Mouse (Mus musculus) heart, adult 18-20 months (tissue): ENCODE measurements around the gene Ociad2. TPM values are rescaled to one million over a fixed set of nuclear protein-coding genes. Genes with fewer than 3 reads are reported as not detected.
"Not testable (repeated sequence)": the region's sequence is repeated elsewhere in the genome, so short reads cannot be mapped to it uniquely, and the experiment has no call there.

Source experiments
- DNase-seq, 2 experiments: peaks; one replicate each; pipeline ENCODE4 v3.0.0; 2021 to 2022; ENCODE audit warnings: mixed read lengths in 1 of 2
- total RNA-seq, 2 experiments: library from RNA; stranded (reverse); gene quantifications; 2 replicates each; pipeline ENCODE4 v1.2.3; 2021

Gene Ociad2
- total RNA-seq, 2 experiments from 2014 or later, result 12.9 to 13.5 TPM

GRCm38 (mm10) chr5:73353978-73354377 is 13.2 kb upstream of the Ociad2 start:
- DNase-seq, result no peak

GRCm38 (mm10) chr5:73353519-73353918 is 12.7 kb upstream of the Ociad2 start:
- DNase-seq, result no peak

DNA sequence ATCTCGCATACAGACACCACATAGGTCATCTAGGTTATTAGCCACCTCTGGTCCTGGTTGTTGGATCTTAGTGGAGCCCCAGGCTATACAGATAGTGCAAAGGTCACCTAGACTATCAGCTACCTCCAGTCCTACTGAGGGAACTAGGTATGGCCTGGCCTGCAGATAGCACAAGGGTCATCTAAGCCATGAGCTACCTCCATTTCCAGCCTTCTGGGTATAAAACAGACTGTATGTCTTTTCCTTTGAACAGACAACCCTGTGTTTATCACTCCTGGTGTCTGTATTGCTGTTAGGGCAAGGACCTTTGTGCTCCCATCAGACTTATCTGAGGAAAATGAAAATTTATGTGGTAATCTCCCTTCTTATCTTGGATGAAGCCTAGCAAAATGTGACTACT is 11.0 kb upstream of the Ociad2 start:
- DNase-seq, result no peak

GRCm38 (mm10) chr5:73349514-73349913 is 8.7 kb upstream of the Ociad2 start:
- no peak for DNase-seq

DNA sequence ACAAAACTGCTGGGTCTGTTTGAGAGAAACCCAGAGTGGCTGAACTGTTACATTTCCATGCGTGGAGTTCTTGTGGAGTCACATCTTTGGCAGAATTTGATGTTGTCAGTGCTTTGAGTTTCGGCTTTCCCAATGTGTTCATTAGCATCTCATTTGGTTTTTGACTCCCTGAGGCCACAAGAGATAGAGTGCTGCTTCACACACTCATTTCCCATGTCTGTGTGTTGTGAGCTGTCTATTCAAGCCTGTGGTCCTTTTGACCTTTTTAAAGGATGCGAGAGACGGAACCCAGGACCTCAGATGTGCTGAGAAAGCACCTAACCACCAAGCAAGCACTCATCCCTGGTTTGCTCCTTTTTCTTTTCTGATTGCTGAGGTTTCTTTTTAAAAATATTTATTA is 4.4 kb upstream of the Ociad2 start:
- no peak for DNase-seq

DNA sequence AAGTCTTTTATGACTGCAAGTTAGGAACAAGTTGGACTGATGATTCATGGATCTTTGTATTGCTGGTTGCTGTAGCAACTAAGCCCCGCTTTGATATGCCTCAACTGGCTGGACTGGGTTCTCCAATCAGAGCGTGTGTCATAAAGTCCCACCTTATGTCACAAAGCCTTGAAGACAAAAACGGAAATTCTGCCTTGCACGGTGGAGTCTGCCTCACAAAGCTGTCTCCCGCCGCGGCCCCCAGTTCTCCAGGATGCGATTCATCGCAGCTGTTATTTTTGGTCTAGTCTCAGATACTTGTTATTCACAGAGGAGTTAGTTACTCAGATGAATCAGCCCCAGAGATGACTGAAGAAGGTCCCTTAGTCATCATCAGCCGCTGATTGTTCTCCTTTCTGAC is 3.5 kb upstream of the Ociad2 start:
- peak; percentile 37 to 43 for DNase-seq

DNA sequence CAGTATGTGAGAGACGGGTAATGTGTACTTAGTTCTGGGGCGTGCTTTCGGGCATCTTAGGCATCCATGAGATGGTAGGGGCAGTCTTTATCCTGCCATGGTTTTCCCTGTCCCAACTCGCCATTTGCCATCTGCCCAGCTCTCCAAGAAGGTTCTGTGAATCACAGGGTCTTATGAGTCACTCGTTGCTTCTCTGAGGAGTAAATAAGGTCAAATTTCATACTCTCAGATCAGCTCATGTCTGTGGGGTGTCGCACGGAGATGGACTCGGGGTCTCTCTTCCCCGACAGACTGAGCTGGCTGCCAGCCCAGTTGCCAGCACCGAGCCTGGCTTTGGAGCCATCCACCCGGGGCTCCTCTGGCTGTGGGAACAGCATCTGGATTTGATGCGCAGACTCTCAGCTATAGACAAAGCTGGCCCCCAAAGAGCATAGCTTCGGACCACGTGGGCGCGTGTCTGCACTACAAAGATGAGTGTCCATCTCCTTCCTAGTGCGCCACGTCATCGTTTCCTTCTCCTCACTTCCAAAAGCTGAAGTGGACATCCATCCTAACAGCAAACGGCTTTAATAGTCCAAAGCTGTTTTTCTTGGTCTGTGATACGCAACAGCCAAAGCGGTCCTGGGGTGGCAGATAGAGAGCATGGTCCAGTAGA is 2.0 kb upstream of the Ociad2 start:
- DNase-seq, result no peak

GRCm38 (mm10) chr5:73339779-73340722 is 777 bp downstream of the Ociad2 start:
- no peak for DNase-seq

GRCm38 (mm10) chr5:73338832-73339163 is 2.0 kb downstream of the Ociad2 start:
- DNase-seq, result no peak

DNA sequence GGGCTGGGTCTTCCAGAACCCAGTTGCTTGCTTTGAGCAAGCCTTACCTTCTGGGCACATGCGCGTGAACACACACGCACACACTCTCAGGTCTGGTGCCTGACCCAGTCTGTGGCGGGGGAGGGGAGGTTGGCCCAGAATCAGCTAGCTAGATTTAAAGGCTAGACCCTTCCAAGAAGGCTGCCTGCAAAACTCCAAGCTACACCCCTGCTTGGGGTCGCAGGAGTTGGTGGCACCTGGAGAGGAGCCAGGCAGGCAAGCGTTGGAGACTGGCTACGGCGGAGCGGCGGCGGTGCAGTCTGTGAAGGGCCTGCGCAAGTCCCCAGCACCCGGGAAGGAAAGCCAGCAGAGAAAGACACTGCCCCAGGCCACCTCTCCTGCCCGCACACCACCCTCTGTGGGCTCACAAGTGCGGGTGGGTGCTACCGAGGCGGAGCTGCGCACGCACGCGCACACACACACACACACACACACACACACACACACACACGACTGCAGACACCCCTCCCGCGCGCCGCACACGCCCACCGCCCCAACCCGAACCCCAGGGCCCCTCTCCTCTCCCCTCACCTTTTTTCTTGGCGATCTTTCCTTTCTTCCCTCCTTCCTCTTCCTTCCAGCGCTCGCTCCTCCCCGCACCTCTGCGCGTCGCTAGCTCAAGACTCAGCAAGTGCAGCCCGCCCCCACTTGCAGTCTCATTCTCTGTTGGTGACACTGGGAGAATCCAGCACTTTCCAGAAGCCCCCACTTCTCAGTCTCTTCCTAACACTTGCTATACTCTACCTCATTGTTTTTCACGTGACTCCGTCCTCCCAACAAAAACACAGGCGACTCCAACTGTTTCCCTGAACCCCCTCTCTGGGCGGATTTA is 2.6 kb downstream of the Ociad2 start:
- DNase-seq, result peak in 1 of 2 experiments; percentile 30

DNA sequence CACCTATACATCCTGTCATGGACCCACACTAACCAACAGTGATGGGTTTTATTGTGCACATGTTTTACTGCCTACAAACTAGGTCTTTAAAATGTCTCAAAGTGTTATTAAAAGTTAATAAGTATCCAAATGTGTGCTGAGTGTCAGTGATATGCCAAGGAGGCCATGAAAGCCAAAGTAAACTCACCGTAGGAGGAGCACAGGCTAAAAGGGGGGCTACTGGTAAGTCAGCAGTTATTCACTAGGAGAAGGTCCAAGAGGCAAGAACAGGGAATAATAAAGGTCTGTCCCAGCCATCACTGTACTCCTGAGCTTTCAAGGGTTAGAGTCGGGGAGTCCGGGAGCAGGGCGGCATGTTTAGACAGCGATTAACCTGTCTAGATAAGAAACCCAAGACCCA is 4.4 kb downstream of the Ociad2 start:
- no peak for DNase-seq

- DNase-seq, result no peak
These were observed 9.8 kb downstream of the Ociad2 start for GRCm38 (mm10) chr5:73331002-73331401.

GRCm38 (mm10) chr5:73324526-73325170 is 16.2 kb downstream of the Ociad2 start:
- DNase-seq, result no peak

GRCm38 (mm10) chr5:73323602-73324001 is 17.2 kb downstream of the Ociad2 start:
- no peak for DNase-seq

- DNase-seq, result not testable (repeated sequence)
These were observed 18.1 kb downstream of the Ociad2 start for GRCm38 (mm10) chr5:73322684-73323083.

DNA sequence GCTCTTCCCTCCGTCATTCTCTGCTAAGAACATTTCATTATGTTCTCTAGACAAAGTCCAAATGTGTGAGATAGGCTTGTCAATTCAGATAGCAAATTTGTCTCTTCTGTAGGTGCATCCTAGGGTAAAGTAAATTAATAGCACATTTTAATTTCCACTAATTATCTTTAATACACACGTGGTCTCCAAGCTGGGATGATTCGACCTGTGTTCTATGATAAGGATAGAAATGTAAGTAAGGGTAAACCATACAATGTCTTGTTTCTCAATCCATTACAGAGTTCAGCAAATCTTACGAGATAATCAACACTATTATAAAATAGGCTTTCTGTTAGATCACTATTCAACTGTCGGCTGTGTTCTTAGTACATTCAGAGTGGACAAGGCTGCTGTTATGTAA is 21.5 kb downstream of the Ociad2 start:
- no peak for DNase-seq

DNA sequence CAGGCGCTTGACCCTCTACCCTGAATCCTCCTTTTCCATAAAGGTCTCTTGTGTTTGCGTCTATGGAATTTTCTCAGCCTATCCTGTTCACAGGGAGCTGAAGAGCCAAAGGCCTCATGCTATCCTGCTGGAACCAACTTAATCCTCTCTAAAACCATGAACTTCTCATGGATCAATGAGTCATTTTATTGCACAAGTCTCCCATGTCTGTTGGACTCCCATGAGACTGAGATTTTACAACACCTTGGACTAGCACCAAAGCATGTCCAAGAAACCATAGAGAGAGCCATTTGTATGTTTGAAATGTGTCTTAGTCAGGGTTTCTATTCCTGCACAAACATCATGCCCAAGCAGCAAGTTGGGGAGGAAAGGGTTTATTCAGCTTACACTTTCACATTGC is 26.2 kb downstream of the Ociad2 start:
- DNase-seq, result peak; percentile 35 to 41

DNA sequence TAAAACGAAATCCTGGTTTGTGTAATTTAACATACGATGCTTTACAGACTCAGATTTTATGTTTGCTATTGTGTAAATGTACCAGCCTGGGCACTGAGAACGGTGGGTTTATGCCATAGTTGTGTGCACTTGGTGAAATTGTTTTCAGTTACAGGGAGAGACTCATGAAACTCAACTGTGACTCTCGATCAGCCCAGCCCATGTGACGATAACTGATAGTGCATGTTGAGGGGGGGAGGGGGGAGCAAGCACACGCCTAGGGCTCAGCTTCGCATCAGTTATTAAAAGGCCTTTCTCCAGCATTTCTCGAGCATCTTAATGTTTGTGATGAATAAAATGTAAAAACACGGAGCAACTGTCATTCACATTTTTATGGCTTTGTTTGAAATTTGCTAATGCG is 27.2 kb downstream of the Ociad2 start:
- no peak for DNase-seq

DNA sequence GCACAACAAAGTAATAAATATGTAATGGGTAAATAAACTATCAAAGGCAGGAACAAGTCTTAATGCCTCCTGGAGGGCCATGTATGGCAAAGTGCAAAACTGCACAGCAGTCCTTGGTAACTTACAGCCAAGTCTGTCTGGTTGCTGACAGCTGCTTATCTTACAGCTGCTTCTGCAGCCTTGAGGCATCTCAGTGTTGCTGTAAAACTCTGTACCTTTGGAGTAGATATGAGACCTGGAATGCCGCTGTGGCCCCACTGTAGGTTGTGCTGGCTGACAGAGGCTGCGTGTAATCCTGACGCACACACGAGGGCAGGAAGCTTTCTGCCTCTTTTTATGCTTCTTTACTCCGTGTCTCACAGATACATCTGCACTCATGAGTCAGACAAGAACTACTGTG is 29.4 kb downstream of the Ociad2 start:
- DNase-seq, result no peak

GRCm38 (mm10) chr5:73310401-73310800 is 30.4 kb downstream of the Ociad2 start:
- no peak for DNase-seq

GRCm38 (mm10) chr5:73309496-73309895 is 31.3 kb downstream of the Ociad2 start:
- no peak for DNase-seq

DNA sequence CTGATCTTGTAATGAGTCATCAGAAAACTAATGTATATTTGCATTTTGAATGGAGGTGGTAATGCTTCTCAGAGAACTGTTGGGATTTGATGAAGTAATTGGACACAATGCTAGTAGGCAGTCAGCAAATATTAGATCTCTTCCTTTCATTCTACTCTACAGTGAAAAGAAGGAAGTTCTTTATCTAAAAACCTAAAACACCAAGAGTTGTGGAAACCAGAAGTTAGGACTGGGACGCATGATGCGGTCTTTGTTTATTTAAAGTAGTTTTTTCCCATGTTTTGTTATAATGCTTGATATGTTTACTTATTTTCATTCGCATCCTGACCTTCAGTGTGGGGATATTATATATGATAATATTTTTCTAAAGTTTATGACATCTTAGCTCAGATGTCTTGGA is 33.5 kb downstream of the Ociad2 start:
- DNase-seq, result no peak
